Mouse (Mus musculus) A20 (cell line): ENCODE measurements around the gene Lrrk1.

Experiments used
- DNase-seq: peaks from one replicate; pipeline ENCODE4 v3.0.0-alpha.2; 2011; ENCODE audit warnings: low read depth, low spot score

Gene Lrrk1

GRCm38 (mm10) chr7:66254993-66255392 is 133.2 kb downstream of the Lrrk1 start:
- no peak for DNase-seq

GRCm38 (mm10) chr7:66253975-66254651 is 134.0 kb downstream of the Lrrk1 start:
- no peak for DNase-seq

- DNase-seq = peak; percentile 76
These were observed 138.1 kb downstream of the Lrrk1 start for GRCm38 (mm10) chr7:66250030-66250429.

- DNase-seq = no peak
These were observed 138.7 kb downstream of the Lrrk1 start for GRCm38 (mm10) chr7:66249426-66249825.

- no peak for DNase-seq
These were observed 139.1 kb downstream of the Lrrk1 start for GRCm38 (mm10) chr7:66249020-66249419.

GRCm38 (mm10) chr7:66248270-66248669 is 139.9 kb downstream of the Lrrk1 start:
- no peak for DNase-seq

- no peak for DNase-seq
These were observed 140.7 kb downstream of the Lrrk1 start for GRCm38 (mm10) chr7:66247274-66248021.

- no peak for DNase-seq
These were observed 141.4 kb downstream of the Lrrk1 start for GRCm38 (mm10) chr7:66246716-66247235.

GRCm38 (mm10) chr7:66245646-66246045 is 142.5 kb downstream of the Lrrk1 start:
- no peak for DNase-seq

- DNase-seq = no peak
These were observed 144.3 kb downstream of the Lrrk1 start for GRCm38 (mm10) chr7:66243766-66244325.

- no peak for DNase-seq
These were observed 146.2 kb downstream of the Lrrk1 start for GRCm38 (mm10) chr7:66241855-66242412.

- DNase-seq = no peak
These were observed 150.0 kb downstream of the Lrrk1 start for GRCm38 (mm10) chr7:66238157-66238556.

- DNase-seq = no peak
These were observed 154.1 kb downstream of the Lrrk1 start for GRCm38 (mm10) chr7:66233947-66234516.

GRCm38 (mm10) chr7:66233141-66233946 is 154.8 kb downstream of the Lrrk1 start:
- DNase-seq = no peak

GRCm38 (mm10) chr7:66231861-66232260 is 156.3 kb downstream of the Lrrk1 start:
- no peak for DNase-seq

- no peak for DNase-seq
These were observed 157.3 kb downstream of the Lrrk1 start for GRCm38 (mm10) chr7:66230638-66231550.

- no peak for DNase-seq
These were observed 157.9 kb downstream of the Lrrk1 start for GRCm38 (mm10) chr7:66230246-66230637.

GRCm38 (mm10) chr7:66229433-66229832 is 158.7 kb downstream of the Lrrk1 start:
- DNase-seq = no peak

- no peak for DNase-seq
These were observed 159.6 kb downstream of the Lrrk1 start for GRCm38 (mm10) chr7:66228610-66228920.
